ENCODE assay signal across 20 mouse cellular contexts in the genomic region with DNA sequence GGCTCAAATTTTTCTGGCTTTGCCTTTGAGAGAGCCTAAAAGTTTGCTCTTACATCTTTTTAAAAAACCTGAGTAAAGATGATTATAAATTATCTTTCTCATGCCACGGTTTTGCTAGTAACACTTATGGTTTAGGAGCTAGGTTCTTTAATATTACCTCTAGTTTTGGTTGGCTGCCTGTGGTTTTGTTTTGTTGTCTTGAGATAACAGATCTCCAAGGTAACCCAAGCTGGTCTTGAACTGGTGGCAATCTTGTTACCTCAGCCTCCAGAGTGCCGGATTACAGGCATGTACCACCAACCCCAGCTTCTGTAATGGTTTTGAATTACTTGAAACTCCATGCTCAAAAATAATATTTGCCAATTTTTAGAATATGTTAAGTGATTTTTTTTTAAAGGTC. TPM values are rescaled to one million over a fixed set of nuclear protein-coding genes. Genes with fewer than 3 reads are reported as not detected.
DNase-seq lines count a peak whose midpoint lies in the region; ATAC-seq and TF ChIP-seq lines count a peak whose summit lies in the region.
"Had no signal": no experiment of that assay in that cellular context is flagged by ENCODE, and none has a peak within 500 bp of the region (broad histone marks: within the 10 kb centered on the region; RNA-seq: fewer than 3 reads in every experiment).

No protein-coding gene starts in this region.

- DNase-seq in 416B (ENCODE audit: low read depth) (peak; percentile 55), MEL (ENCODE audit: low read depth, low spot score) (peak; percentile 77)
- DNase-seq in CD4-positive, CD25-positive, alpha-beta regulatory T cell, adult 2 months (ENCODE audit: low read depth, low spot score) = peak; percentile 35
- DNase-seq in splenic B cell, adult 2 months (ENCODE audit: low read depth, low spot score) = peak; percentile 37
- DNase-seq in thymus, adult 2 months = no peak
- DNase-seq: adrenal gland, postnatal 10 days; cerebellum, adult 11-12 months; cerebellum, adult 9-10 months; cerebellum, postnatal 36 days; gastrocnemius, postnatal 14 days; heart, adult 2 months; heart, postnatal 14 days had no signal

- no peak overlapping the region for H3K9ac ChIP-seq in MEL (ENCODE audit: control insufficient read depth, low read depth, low read length, poor library complexity, severe bottlenecking)
- no peak overlapping the region for H3K9ac ChIP-seq in forebrain, embryonic 12.5 days
- H3K9ac ChIP-seq: heart, embryonic 15.5 days; hindbrain, embryonic 13.5 days; intestine, embryonic 15.5 days had no signal

- no peaks in the 10 kb centered on the region for H3K27me3 ChIP-seq in MEL (ENCODE audit: control insufficient read depth in 1 of 2, insufficient read depth in 2 of 2, low read length in 2 of 2)
- no peaks in the 10 kb centered on the region for H3K27me3 ChIP-seq in splenic B cell, adult 2 months (ENCODE audit: control insufficient read depth, insufficient read depth, low read length, poor library complexity, severe bottlenecking)
- no peaks in the 10 kb centered on the region for H3K27me3 ChIP-seq in thymus, adult 2 months (ENCODE audit: control insufficient read depth, insufficient read depth, low read length)
- H3K27me3 ChIP-seq in forebrain, embryonic 12.5 days = no peaks in the 10 kb centered on the region
- H3K27me3 ChIP-seq: CH12.LX; heart, embryonic 15.5 days; hindbrain, embryonic 13.5 days; intestine, embryonic 15.5 days had no signal

- peak; percentile 54 to 61; a peak in 3 of 4 replicates for TF ChIP-seq EP300 in MEL (IDR thresholded peaks at IDR 0.05; ENCODE audit: low read depth in 1 of 2, low read length in 2 of 2)

- H3K27ac ChIP-seq in MEL (ENCODE audit: control insufficient read depth, low read depth, low read length) = no peak overlapping the region
- no peak overlapping the region for H3K27ac ChIP-seq in thymus, adult 2 months (ENCODE audit: control insufficient read depth, insufficient read depth, low read length)
- H3K27ac ChIP-seq in forebrain, embryonic 12.5 days = no peak overlapping the region
- H3K27ac ChIP-seq: embryonic facial prominence, embryonic 10.5 days; heart, adult 2 months; heart, embryonic 15.5 days; hindbrain, embryonic 13.5 days; intestine, embryonic 15.5 days had no signal

- H3K4me3 ChIP-seq in MEL (ENCODE audit: control insufficient read depth in 1 of 2, insufficient read depth in 1 of 2, low read depth in 2 of 2, low read length in 2 of 2) = no peak overlapping the region
- H3K4me3 ChIP-seq in thymus, adult 2 months (ENCODE audit: control insufficient read depth, insufficient read depth, low read length) = no peak overlapping the region
- H3K4me3 ChIP-seq in forebrain, embryonic 12.5 days (replicated peaks) = no peak overlapping the region
- H3K4me3 ChIP-seq: embryonic facial prominence, embryonic 10.5 days; heart, adult 2 months; heart, embryonic 15.5 days; hindbrain, embryonic 13.5 days; intestine, embryonic 15.5 days had no signal

- H3K4me2 ChIP-seq in forebrain, embryonic 12.5 days = no peak overlapping the region
- H3K4me2 ChIP-seq: heart, embryonic 11.5 days; heart, embryonic 15.5 days; hindbrain, embryonic 13.5 days; intestine, embryonic 15.5 days had no signal

- ATAC-seq in forebrain, embryonic 12.5 days (ENCODE audit: low FRiP score) = no peak
- ATAC-seq: forebrain, embryonic 14.5 days; intestine, embryonic 15.5 days had no signal

- peaks cover 23 to 51% of the 10 kb centered on the region in 2 experiments for H3K36me3 ChIP-seq in MEL (ENCODE audit: control insufficient read depth in 1 of 2, insufficient read depth in 2 of 2, low read length in 2 of 2)
- H3K36me3 ChIP-seq in splenic B cell, adult 2 months (ENCODE audit: control insufficient read depth, insufficient read depth, low read length, poor library complexity, severe bottlenecking) = peaks cover 5% of the 10 kb centered on the region
- H3K36me3 ChIP-seq in thymus, adult 2 months (ENCODE audit: control insufficient read depth, insufficient read depth, low read length) = peaks cover 4% of the 10 kb centered on the region; the same call in 1 of the 2 replicates
- H3K36me3 ChIP-seq in forebrain, embryonic 12.5 days (replicated peaks) = peaks cover 17% of the 10 kb centered on the region
- H3K36me3 ChIP-seq: intestine, embryonic 15.5 days had no signal

- WGBS in thymus, adult 2 months = 20% methylated on average over 2 of the region's 2 CpGs
- 81% methylated on average over 2 of the region's 2 CpGs for WGBS in forebrain, embryonic 12.5 days

- no peaks in the 10 kb centered on the region for H3K9me3 ChIP-seq in MEL (replicated peaks; ENCODE audit: insufficient read depth, low read length)
- no peaks in the 10 kb centered on the region for H3K9me3 ChIP-seq in forebrain, embryonic 12.5 days
- H3K9me3 ChIP-seq: embryonic facial prominence, embryonic 10.5 days; heart, embryonic 15.5 days; hindbrain, embryonic 13.5 days; intestine, embryonic 15.5 days had no signal

- H3K79me2 ChIP-seq in MEL (ENCODE audit: control insufficient read depth, insufficient read depth, low read length, poor library complexity) = peaks cover 72% of the 10 kb centered on the region

- no peak for TF ChIP-seq POLR2A in MEL (IDR thresholded peaks at IDR 0.05; ENCODE audit: control insufficient read depth in 1 of 2, insufficient read depth in 1 of 2, low read depth in 1 of 2, low read length in 2 of 2, poor library complexity in 1 of 2)
- no peak for TF ChIP-seq POLR2A in thymus, adult 2 months (IDR thresholded peaks at IDR 0.05; ENCODE audit: control insufficient read depth, extremely low read depth, insufficient read depth, low read length, poor library complexity)

- TF ChIP-seq RAD21 in MEL (IDR thresholded peaks at IDR 0.05; ENCODE audit: low read depth, low read length) = no peak

- no peak for TF ChIP-seq CTCF in MEL (IDR thresholded peaks at IDR 0.05 in 2 of 3, conservative IDR thresholded peaks at IDR 0.05 in 1 of 3; ENCODE audit: control insufficient read depth in 1 of 3, insufficient read depth in 1 of 3, low read depth in 2 of 3, low read length in 3 of 3, poor library complexity in 1 of 3, severe bottlenecking in 1 of 3)
- no peak for TF ChIP-seq CTCF in thymus, adult 2 months (IDR thresholded peaks at IDR 0.05; ENCODE audit: borderline replicate concordance, control insufficient read depth, extremely low read depth, insufficient read depth, low read length, poor library complexity)

- peaks cover 16 to 25% of the 10 kb centered on the region in 2 experiments for H3K4me1 ChIP-seq in MEL (ENCODE audit: control insufficient read depth in 1 of 2, insufficient read depth in 2 of 2, low read length in 2 of 2)
- H3K4me1 ChIP-seq in thymus, adult 2 months (replicated peaks; ENCODE audit: control insufficient read depth, insufficient read depth, low read length) = no peaks in the 10 kb centered on the region; the same call in 1 of the 2 replicates
- H3K4me1 ChIP-seq in forebrain, embryonic 12.5 days = peaks cover 4% of the 10 kb centered on the region; the same call in 1 of the 2 replicates
- H3K4me1 ChIP-seq: embryonic facial prominence, embryonic 10.5 days had no signal

TF ChIP-seq in MEL, 35 proteins besides CTCF, POLR2A, EP300 and RAD21 (continues in another document):
- no peak for TF ChIP-seq KAT2A (conservative IDR thresholded peaks at IDR 0.05; ENCODE audit: low read depth, low read length)
- TF ChIP-seq POLR2AphosphoS5 (IDR thresholded peaks at IDR 0.05; ENCODE audit: borderline replicate concordance, low read depth, low read length) = no peak
- TF ChIP-seq MXI1 (IDR thresholded peaks at IDR 0.05; ENCODE audit: low read depth, low read length) = peak; percentile 72
- TF ChIP-seq ETS1 (IDR thresholded peaks at IDR 0.05; ENCODE audit: low read depth, low read length) = 0 out of 2 replicates have a peak, but pooled peaks have one; percentile 42
- TF ChIP-seq MEF2A (IDR thresholded peaks at IDR 0.05; ENCODE audit: extremely low read depth, insufficient replicate concordance, low read depth, low read length, poor library complexity, severe bottlenecking) = no peak
- TF ChIP-seq ZMIZ1 (IDR thresholded peaks at IDR 0.05; ENCODE audit: low read depth, low read length) = 0 out of 2 replicates have a peak, but pooled peaks have one; percentile 5
- no peak for TF ChIP-seq ZNF384 (IDR thresholded peaks at IDR 0.05; ENCODE audit: low read depth, low read length)
- no peak for TF ChIP-seq ZKSCAN1 (IDR thresholded peaks at IDR 0.05; ENCODE audit: low read depth, low read length)
- peak; percentile 61 for TF ChIP-seq RCOR1 (IDR thresholded peaks at IDR 0.05; ENCODE audit: low read depth, low read length)
- peak; percentile 24; the same call in 1 of the 2 replicates for TF ChIP-seq BHLHE40 (IDR thresholded peaks at IDR 0.05; ENCODE audit: borderline replicate concordance, low read depth, low read length)
- TF ChIP-seq MAFK (IDR thresholded peaks at IDR 0.05; ENCODE audit: borderline replicate concordance, low read depth, low read length) = no peak
- TF ChIP-seq USF2 (IDR thresholded peaks at IDR 0.05; ENCODE audit: borderline replicate concordance in 1 of 2, insufficient read depth in 1 of 2, low read depth in 1 of 2, low read length in 2 of 2) = no peak
- TF ChIP-seq GATA1 (IDR thresholded peaks at IDR 0.05; ENCODE audit: low read depth, low read length) = peak; percentile 85
- TF ChIP-seq ELF1 (IDR thresholded peaks at IDR 0.05; ENCODE audit: low read depth, low read length) = no peak
- peak; percentile 82 for TF ChIP-seq SIN3A (IDR thresholded peaks at IDR 0.05; ENCODE audit: low read length)
- TF ChIP-seq E2F4 (IDR thresholded peaks at IDR 0.05; ENCODE audit: borderline replicate concordance, low read depth, low read length) = no peak
- no peak for TF ChIP-seq ZC3H11A (IDR thresholded peaks at IDR 0.05; ENCODE audit: low read depth, low read length)
- no peak for TF ChIP-seq CHD2 (IDR thresholded peaks at IDR 0.05; ENCODE audit: low read length)
- peak; percentile 19; the same call in 1 of the 2 replicates for TF ChIP-seq TAL1 (IDR thresholded peaks at IDR 0.05; ENCODE audit: low read length)
- TF ChIP-seq UBTF (IDR thresholded peaks at IDR 0.05; ENCODE audit: borderline replicate concordance, insufficient read depth, low read depth, low read length) = no peak

RNA-seq across cellular contexts. Expression of a gene that starts 10.6 kb away (rescaled TPM):
- 79.5 and 83.9 TPM in 2 replicates for total RNA-seq in MEL (2012; rRNA removed)
- 100 to 1,000 TPM; 139 to 336 TPM for polyA plus RNA-seq in MEL (2012; ENCODE audit: insufficient read depth in 1 of 2, insufficient read length in 2 of 2, low read depth in 1 of 2, low replicate concordance in 2 of 2, missing spikeins in 1 of 2)
- 38.3 and 38.8 TPM in 2 replicates for polyA plus RNA-seq in thymus, adult 2 months (2012; rRNA removed)
- polyA plus RNA-seq in forebrain, embryonic 12.5 days (2016; fragmentation: Nextera tagmentation; extraction: Ambion mirVana) = 270 and 283 TPM in 2 replicates

RNA-seq across cellular contexts. Expression of a gene that starts 37.4 kb away (rescaled TPM):
- 20.0 and 22.2 TPM in 2 replicates for total RNA-seq in MEL (2012; rRNA removed)
- polyA plus RNA-seq in MEL (2012; ENCODE audit: insufficient read depth in 1 of 2, insufficient read length in 2 of 2, low read depth in 1 of 2, low replicate concordance in 2 of 2, missing spikeins in 1 of 2) = 10 to 100 TPM in 1 of 2 experiments, not detected in 1; 24.7 TPM
- 31.6 and 33.6 TPM in 2 replicates for polyA plus RNA-seq in thymus, adult 2 months (2012; rRNA removed)
- 36.3 and 41.2 TPM in 2 replicates for polyA plus RNA-seq in forebrain, embryonic 12.5 days (2016; fragmentation: Nextera tagmentation; extraction: Ambion mirVana)
